Mouse (Mus musculus): ENCODE measurements around the gene Tdrd9. TPM values are rescaled to one million over a fixed set of nuclear protein-coding genes. Genes with fewer than 3 reads are reported as not detected.

Tdrd9 gene
- polyA plus RNA-seq, 1 experiment from 2014 or later, result 0.17 TPM

DNA sequence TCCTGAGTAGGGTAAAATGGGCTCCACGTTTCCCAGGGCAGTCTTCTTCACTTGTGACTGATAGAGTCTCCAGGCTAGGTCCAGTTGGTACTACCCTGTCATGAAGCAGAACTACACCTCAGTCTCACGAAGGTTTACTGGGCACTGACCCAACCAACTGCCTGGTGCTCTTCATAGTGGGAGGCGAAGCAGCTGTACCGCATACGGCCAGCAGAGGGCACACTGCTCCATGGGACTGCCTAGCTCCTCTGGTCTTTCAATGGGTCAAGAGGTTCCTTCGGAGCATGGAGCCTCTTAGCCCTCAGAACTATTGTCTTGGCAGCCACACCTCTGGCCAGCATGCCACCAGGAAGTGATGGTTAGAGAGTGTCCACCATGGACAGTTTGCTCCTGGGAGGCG, 142.4 kb downstream of the Tdrd9 start:
- H3K9ac ChIP-seq (replicated peaks; ENCODE audit: low read depth, low read length), result no peak overlapping the region
- 12% methylated on average over 7 of the region's 7 CpGs for whole genome bisulfite sequencing
- no peaks in the 10 kb centered on the region for H3K36me3 ChIP-seq (ENCODE audit: control insufficient read depth, insufficient read depth, low read length)
- no peak overlapping the region for H3K27ac ChIP-seq (ENCODE audit: low read depth, low read length)
- H3K4me2 ChIP-seq (ENCODE audit: low read depth, low read length), result no peak overlapping the region
- H3K4me3 ChIP-seq (ENCODE audit: low read depth, low read length), result no peak overlapping the region
- no peaks in the 10 kb centered on the region for H3K27me3 ChIP-seq (ENCODE audit: control insufficient read depth, insufficient read depth, low read length)
- no peaks in the 10 kb centered on the region for H3K9me3 ChIP-seq (ENCODE audit: control insufficient read depth, low read length)
- no peaks in the 10 kb centered on the region for H3K4me1 ChIP-seq (ENCODE audit: control insufficient read depth, insufficient read depth, low read length)
- peak; percentile 57 for ATAC-seq (ENCODE audit: low read depth)

DNA sequence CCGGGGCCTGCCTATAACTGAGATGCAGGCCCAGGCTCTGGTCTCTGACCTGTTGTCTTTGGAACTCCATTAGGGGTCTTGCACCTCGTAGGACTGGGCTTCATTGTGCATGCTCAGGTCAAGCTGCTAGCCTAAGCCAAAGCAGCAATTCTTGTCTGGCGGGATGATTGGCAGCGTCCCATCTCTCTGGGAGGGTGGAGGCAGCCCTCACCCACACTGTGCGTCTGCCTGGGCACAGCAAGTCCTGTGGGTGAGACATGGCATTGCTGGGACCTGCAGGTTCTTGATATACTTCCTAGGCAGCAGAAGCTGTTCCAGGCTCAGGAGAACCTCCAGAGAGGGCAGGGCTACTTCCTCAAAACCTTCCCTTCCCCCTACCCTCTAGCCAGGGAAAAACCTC, 145.6 kb downstream of the Tdrd9 start:
- Histone ChIP-seq H3K27me3 (ENCODE audit: control insufficient read depth, insufficient read depth, low read length) (no peaks in the 10 kb centered on the region), H3K4me1 (ENCODE audit: control insufficient read depth, insufficient read depth, low read length) (no peaks in the 10 kb centered on the region), H3K4me2 (ENCODE audit: low read depth, low read length) (no peak overlapping the region), H3K9me3 (ENCODE audit: control insufficient read depth, low read length) (no peaks in the 10 kb centered on the region), H3K9ac (replicated peaks; ENCODE audit: low read depth, low read length) (no peak overlapping the region), H3K4me3 (ENCODE audit: low read depth, low read length) (no peak overlapping the region), H3K27ac (ENCODE audit: low read depth, low read length) (no peak overlapping the region), H3K36me3 (ENCODE audit: control insufficient read depth, insufficient read depth, low read length) (no peaks in the 10 kb centered on the region)
- ATAC-seq (ENCODE audit: low read depth), result no peak
- 86% methylated on average over 5 of the region's 5 CpGs for WGBS

DNA sequence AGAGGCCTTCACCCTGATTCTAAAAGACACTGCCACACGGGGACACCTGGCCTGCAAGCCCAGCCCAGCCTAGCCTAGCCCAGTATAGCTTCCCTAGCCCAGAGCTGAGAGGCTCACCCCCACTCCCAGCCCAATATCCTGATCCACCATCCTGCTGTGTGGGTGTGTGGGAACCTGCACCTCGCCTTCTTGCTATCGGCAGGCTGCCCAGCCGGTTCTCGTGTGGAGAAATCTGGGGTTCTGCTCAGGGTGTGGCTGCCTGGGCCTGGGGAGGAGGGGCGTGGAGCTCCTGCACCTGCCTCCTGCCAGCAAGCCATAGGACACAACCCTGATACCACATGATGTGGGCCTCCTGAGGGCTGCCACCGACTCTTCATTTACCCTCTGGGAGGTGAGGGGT, 146.3 kb downstream of the Tdrd9 start:
- no peaks in the 10 kb centered on the region for H3K4me1 ChIP-seq (ENCODE audit: control insufficient read depth, insufficient read depth, low read length)
- no peak for ATAC-seq (ENCODE audit: low read depth)
- H3K4me2 ChIP-seq (ENCODE audit: low read depth, low read length), result no peak overlapping the region
- WGBS, result 86% methylated on average over 7 of the region's 7 CpGs
- H3K9ac ChIP-seq (replicated peaks; ENCODE audit: low read depth, low read length), result no peak overlapping the region
- H3K9me3 ChIP-seq (ENCODE audit: control insufficient read depth, low read length), result no peaks in the 10 kb centered on the region
- H3K4me3 ChIP-seq (ENCODE audit: low read depth, low read length), result no peak overlapping the region
- no peaks in the 10 kb centered on the region for H3K27me3 ChIP-seq (ENCODE audit: control insufficient read depth, insufficient read depth, low read length)
- H3K36me3 ChIP-seq (ENCODE audit: control insufficient read depth, insufficient read depth, low read length), result no peaks in the 10 kb centered on the region
- H3K27ac ChIP-seq (ENCODE audit: low read depth, low read length), result no peak overlapping the region

Small RNAs within 50 kb of the gene (microRNA-seq; reads per million reads assigned to microRNA genes)
- gene Mir3073a (not detected), gene Mir3073b (not detected)

Other genes starting within 250 kb of the Tdrd9 start
- gene Klc1, start 212.7 kb upstream of the Tdrd9 start, polyA plus RNA-seq (2014; fragmentation: Nextera tagmentation; extraction: Ambion mirVana), result 598 and 669 TPM in 2 replicates
- 2.9 and 3.4 TPM in 2 replicates for gene Xrcc3, start 157.7 kb upstream of the Tdrd9 start, polyA plus RNA-seq (2014; fragmentation: Nextera tagmentation; extraction: Ambion mirVana)
- gene Zfyve21, start 157.4 kb upstream of the Tdrd9 start, polyA plus RNA-seq (2014; fragmentation: Nextera tagmentation; extraction: Ambion mirVana), result 30.5 and 39.6 TPM in 2 replicates
- gene Ppp1r13b, start 63.4 kb upstream of the Tdrd9 start, polyA plus RNA-seq (2014; fragmentation: Nextera tagmentation; extraction: Ambion mirVana), result 40.0 and 40.1 TPM in 2 replicates
- gene Atp5mpl, start 4.6 kb upstream of the Tdrd9 start, polyA plus RNA-seq (2014; fragmentation: Nextera tagmentation; extraction: Ambion mirVana), result 737 and 896 TPM in 2 replicates
- gene Rd3l, start 9.8 kb downstream of the Tdrd9 start, polyA plus RNA-seq (2014; fragmentation: Nextera tagmentation; extraction: Ambion mirVana), result not detected in 2 replicates
- gene Aspg, start 135.1 kb downstream of the Tdrd9 start, polyA plus RNA-seq (2014; fragmentation: Nextera tagmentation; extraction: Ambion mirVana), result 0.23 and 0.26 TPM in 2 replicates
- 3.5 and 4.4 TPM in 2 replicates for gene Kif26a, start 174.6 kb downstream of the Tdrd9 start, polyA plus RNA-seq (2014; fragmentation: Nextera tagmentation; extraction: Ambion mirVana)